Mouse (Mus musculus) bone marrow, adult 2 months (tissue): ENCODE results near the gene Doc2g.

ENCODE experiments used
- CTCF ChIP-seq: fragments of 200-500 bp; IDR thresholded peaks from 2 replicates; pipeline ENCODE4 v1.5.1; 2011; ENCODE audit warnings: low read length, control low read depth; ENCODE audit not compliant: control insufficient read depth, insufficient read depth
- POLR2A ChIP-seq: fragments of 200-500 bp; IDR thresholded peaks from 2 replicates; pipeline ENCODE4 v1.6.1; 2011; ENCODE audit warnings: low read depth, mild to moderate bottlenecking, control low read depth, low read length, borderline replicate concordance; ENCODE audit not compliant: control insufficient read depth

GRCm38 (mm10) chr19:3991562-3991961, 11.6 kb upstream of the Doc2g start:
- no peak for TF ChIP-seq CTCF
- no peak for TF ChIP-seq POLR2A
